Mouse (Mus musculus) kidney, postnatal 0 days (tissue): ENCODE data around the gene Atp8b4. TPM values are rescaled to one million over a fixed set of nuclear protein-coding genes. Genes with fewer than 3 reads are reported as not detected.

Experiments
- ATAC-seq: fragments of 200-750 bp; cut with Nextera tagmentation; replicated peaks from 2 replicates; pipeline ENCODE4 v1.8.0; 2017; ENCODE audit warnings: low read depth, moderate number of reproducible peaks, moderate TSS enrichment, moderate library complexity; ENCODE audit not compliant: low FRiP score
- DNase-seq: peaks from one replicate; pipeline ENCODE4 v3.0.0-alpha.2; 2016; ENCODE audit warnings: low spot score
- H3K27ac ChIP-seq: fragments of 300-500 bp; sonication (generic); 2 replicates; pipeline ENCODE4 v1.5.1; 2014; ENCODE audit warnings: mild to moderate bottlenecking
- H3K27me3 ChIP-seq: fragments of 300-500 bp; sonication (generic); 2 replicates; pipeline ENCODE4 v1.6.1; 2014; ENCODE audit warnings: low read length, mixed read lengths; ENCODE audit not compliant: insufficient read depth
- H3K36me3 ChIP-seq: fragments of 300-500 bp; sonication (generic); 2 replicates; pipeline ENCODE4 v1.6.1; 2014; ENCODE audit warnings: low read length, mixed read lengths; ENCODE audit not compliant: insufficient read depth
- H3K4me1 ChIP-seq: fragments of 300-500 bp; sonication (generic); replicated peaks from 2 replicates; pipeline ENCODE4 v1.6.1; 2014; ENCODE audit warnings: antibody characterized with exemption, low read length, mixed read lengths; ENCODE audit not compliant: insufficient read depth
- H3K4me2 ChIP-seq: fragments of 300-500 bp; sonication (generic); 2 replicates; pipeline ENCODE4 v1.6.1; 2014; ENCODE audit warnings: mild to moderate bottlenecking, low read length, moderate library complexity, mixed read lengths
- H3K4me3 ChIP-seq: fragments of 300-500 bp; sonication (generic); replicated peaks from 2 replicates; pipeline ENCODE4 v1.5.1; 2014; ENCODE audit warnings: low read depth, low read length
- H3K9ac ChIP-seq: fragments of 300-500 bp; sonication (generic); 2 replicates; pipeline ENCODE4 v1.6.1; 2014; ENCODE audit warnings: low read depth, low read length
- H3K9me3 ChIP-seq: fragments of 300-500 bp; sonication (generic); replicated peaks from 2 replicates; pipeline ENCODE4 v1.6.1; 2016; ENCODE audit warnings: low read length, inconsistent platforms, mixed read lengths
- CTCF ChIP-seq: IDR thresholded peaks from 2 replicates; pipeline ENCODE4 v1.5.1; 2016; ENCODE audit warnings: antibody characterized with exemption, low read depth, mild to moderate bottlenecking, moderate library complexity
- WGBS: fragments of 180-500 bp; shearing (Covaris S2); extraction: QIAGEN DNeasy Blood & Tissue Kit; methylation state at CpG from one replicate; pipeline ENCODE4 v1.1.7; 2014; 5-methylcytosine and 5-hydroxymethylcytosine counted together
- polyA plus RNA-seq: library from polyadenylated mRNA; unstranded; fragments of >200 nt; fragmentation: Nextera tagmentation; extraction: Ambion mirVana; gene quantifications from 2 replicates; pipeline ENCODE4 v1.2.1, GENCODE M21; 2015

Gene Atp8b4
- polyA plus RNA-seq, 1 experiment from 2014 or later, result 0.12 TPM

- 61% methylated on average over 14 of the region's 14 CpGs for WGBS
- no peaks in the 10 kb centered on the region for H3K36me3 ChIP-seq
- H3K4me2 ChIP-seq, result no peak overlapping the region
- H3K9ac ChIP-seq, result no peak overlapping the region
- DNase-seq, result peak; percentile 59
- TF ChIP-seq CTCF, result no peak
- H3K4me3 ChIP-seq, result no peak overlapping the region
- H3K27ac ChIP-seq, result no peak overlapping the region
- H3K4me1 ChIP-seq, result no peaks in the 10 kb centered on the region
- no peaks in the 10 kb centered on the region for H3K27me3 ChIP-seq
- H3K9me3 ChIP-seq, result no peaks in the 10 kb centered on the region
- no peak for ATAC-seq
These were observed 50.1 kb downstream of the Atp8b4 start for GRCm38 (mm10) chr2:126450210-126450936.

DNA sequence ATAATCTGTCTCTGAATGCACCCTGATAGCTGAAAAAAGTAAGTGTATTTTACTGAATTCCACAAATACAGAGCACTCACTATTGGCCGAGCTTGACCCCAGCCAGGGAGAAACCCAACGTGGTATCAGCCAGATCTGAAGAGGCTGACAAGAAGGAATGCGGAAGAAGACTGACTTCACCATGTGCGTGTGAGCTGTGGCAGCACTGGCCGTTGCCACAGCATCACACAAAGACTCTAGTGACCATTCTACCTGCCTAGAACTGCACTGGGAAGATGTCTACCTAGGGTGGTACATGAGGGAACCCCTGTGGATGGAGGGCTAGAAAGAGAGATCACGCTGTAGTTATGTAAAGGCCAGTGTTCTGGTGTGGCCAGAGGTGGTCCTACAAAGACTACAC lies 55.4 kb downstream of the Atp8b4 start:
- H3K27me3 ChIP-seq, result no peaks in the 10 kb centered on the region
- no peaks in the 10 kb centered on the region for H3K36me3 ChIP-seq
- no peak overlapping the region for H3K9ac ChIP-seq
- no peak overlapping the region for H3K27ac ChIP-seq
- 72% methylated on average over 6 of the region's 6 CpGs for WGBS
- H3K4me3 ChIP-seq, result no peak overlapping the region
- no peaks in the 10 kb centered on the region for H3K9me3 ChIP-seq
- TF ChIP-seq CTCF, result no peak
- no peak for ATAC-seq
- H3K4me2 ChIP-seq, result no peak overlapping the region
- DNase-seq, result no peak
- H3K4me1 ChIP-seq, result no peaks in the 10 kb centered on the region

DNA sequence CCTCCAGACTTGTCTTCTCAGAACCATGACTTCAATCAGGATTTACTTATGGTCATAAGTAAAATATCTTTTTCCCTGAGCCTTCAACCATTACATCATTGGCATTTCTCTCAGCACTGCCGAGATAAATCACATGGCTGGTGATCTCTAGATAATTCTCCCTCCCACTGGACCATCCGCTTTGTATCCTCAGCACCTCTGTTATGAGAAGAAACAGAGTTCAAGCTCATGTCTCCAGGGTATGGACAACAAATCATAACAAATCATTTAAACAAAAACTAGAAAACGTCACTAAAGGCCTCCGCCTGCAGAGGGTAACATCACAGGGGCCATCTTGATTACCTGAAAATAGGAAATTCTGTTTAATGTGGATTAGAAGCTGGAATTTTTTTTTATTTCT lies 58.9 kb downstream of the Atp8b4 start:
- DNase-seq (no peak), ATAC-seq (no peak)
- H3K36me3 ChIP-seq, result no peaks in the 10 kb centered on the region

GRCm38 (mm10) chr2:126434712-126435111 lies 65.8 kb downstream of the Atp8b4 start:
- no peaks in the 10 kb centered on the region for H3K9me3 ChIP-seq
- no peaks in the 10 kb centered on the region for H3K27me3 ChIP-seq
- no peak overlapping the region for H3K4me3 ChIP-seq
- no peaks in the 10 kb centered on the region for H3K36me3 ChIP-seq
- H3K4me1 ChIP-seq, result no peaks in the 10 kb centered on the region
- 46% methylated on average over 1 of the region's 1 CpGs for WGBS
- DNase-seq (no peak), ATAC-seq (no peak)
- no peak overlapping the region for H3K4me2 ChIP-seq
- H3K9ac ChIP-seq, result no peak overlapping the region
- H3K27ac ChIP-seq, result no peak overlapping the region
- no peak for TF ChIP-seq CTCF

More for the DNA sequence above, 58.9 kb downstream of the Atp8b4 start:
- no peak for TF ChIP-seq CTCF
- H3K27ac ChIP-seq, result no peak overlapping the region
- H3K27me3 ChIP-seq, result no peaks in the 10 kb centered on the region
- H3K9ac ChIP-seq, result no peak overlapping the region
- WGBS, result 68% methylated on average over 4 of the region's 4 CpGs
- no peaks in the 10 kb centered on the region for H3K9me3 ChIP-seq
- no peaks in the 10 kb centered on the region for H3K4me1 ChIP-seq
- no peak overlapping the region for H3K4me3 ChIP-seq
- no peak overlapping the region for H3K4me2 ChIP-seq

DNA sequence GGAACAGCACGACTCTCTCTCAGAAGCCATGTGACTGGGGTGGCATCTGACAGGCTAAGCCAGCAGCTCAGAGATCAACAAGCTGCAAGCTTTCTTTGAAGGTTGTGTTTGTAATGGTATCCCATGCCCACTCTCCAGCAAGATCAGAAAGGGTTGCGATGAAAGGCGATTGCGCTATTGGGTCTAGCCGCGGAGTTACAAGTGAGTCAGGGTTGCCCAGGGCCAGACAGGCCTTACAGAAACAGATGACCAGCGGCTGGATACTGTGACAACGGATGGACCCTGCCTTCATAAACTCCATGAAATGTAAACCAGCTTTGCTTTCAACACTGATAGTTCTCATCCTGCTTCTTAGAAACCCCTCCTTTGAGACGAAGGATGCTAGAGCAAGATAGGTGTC lies 66.2 kb downstream of the Atp8b4 start:
- no peak for TF ChIP-seq CTCF
- H3K4me3 ChIP-seq, result no peak overlapping the region
- H3K4me2 ChIP-seq, result no peak overlapping the region
- H3K9ac ChIP-seq, result no peak overlapping the region
- no peak for ATAC-seq
- H3K9me3 ChIP-seq, result no peaks in the 10 kb centered on the region
- H3K27ac ChIP-seq, result no peak overlapping the region
- no peak for DNase-seq
- 86% methylated on average over 9 of the region's 9 CpGs for WGBS
- no peaks in the 10 kb centered on the region for H3K36me3 ChIP-seq
- H3K4me1 ChIP-seq, result no peaks in the 10 kb centered on the region
- H3K27me3 ChIP-seq, result no peaks in the 10 kb centered on the region

GRCm38 (mm10) chr2:126432481-126433066 lies 67.9 kb downstream of the Atp8b4 start:
- Histone ChIP-seq H3K9ac (no peak overlapping the region), H3K27me3 (no peaks in the 10 kb centered on the region), H3K27ac (no peak overlapping the region), H3K4me1 (no peaks in the 10 kb centered on the region), H3K36me3 (no peaks in the 10 kb centered on the region), H3K9me3 (no peaks in the 10 kb centered on the region), H3K4me2 (no peak overlapping the region), H3K4me3 (no peak overlapping the region)
- WGBS, result 86% methylated on average over 9 of the region's 9 CpGs
- no peak for TF ChIP-seq CTCF
- DNase-seq, result no peak
- no peak for ATAC-seq

- Histone ChIP-seq H3K9ac (no peak overlapping the region), H3K9me3 (no peaks in the 10 kb centered on the region), H3K4me2 (no peak overlapping the region), H3K4me1 (no peaks in the 10 kb centered on the region), H3K27ac (no peak overlapping the region), H3K27me3 (no peaks in the 10 kb centered on the region), H3K4me3 (no peak overlapping the region), H3K36me3 (no peaks in the 10 kb centered on the region)
- TF ChIP-seq CTCF, result peak; percentile 86
- DNase-seq (peak; percentile 87), ATAC-seq (peak; percentile 57; the same call in 1 of the 2 replicates)
- WGBS, result 15% methylated on average over 3 of the region's 3 CpGs
These were observed 71.2 kb downstream of the Atp8b4 start for GRCm38 (mm10) chr2:126429282-126429681.
